Mouse (Mus musculus) cerebellum, adult 2 months (tissue): Measurements from ENCODE around the gene Inpp4b.

Experiments used
- CTCF ChIP-seq: fragments of 200-500 bp; IDR thresholded peaks from 2 replicates; pipeline ENCODE4 v1.5.1; 2011; ENCODE audit warnings: low read depth, mild to moderate bottlenecking, control low read depth, low read length, moderate library complexity, borderline replicate concordance; ENCODE audit not compliant: insufficient read depth
- POLR2A ChIP-seq: fragments of 200-500 bp; IDR thresholded peaks from 2 replicates; pipeline ENCODE4 v1.6.1; 2011; ENCODE audit warnings: low read length, control low read depth, borderline replicate concordance; ENCODE audit not compliant: insufficient read depth

- TF ChIP-seq CTCF = no peak
- no peak for TF ChIP-seq POLR2A
Observed at GRCm38 (mm10) chr8:81864318-81864717, 522.0 kb downstream of the Inpp4b start.
